Mouse (Mus musculus) erythroblast, embryonic 14.5 days (primary cell): ENCODE results near the gene Dscaml1.

Experiments
- GATA1 ChIP-seq: IDR thresholded peaks from 2 replicates; pipeline ENCODE4 v1.6.1; 2012; ENCODE audit warnings: low read length, inconsistent platforms, mixed read lengths
- TAL1 ChIP-seq: IDR thresholded peaks from 3 replicates; pipeline ENCODE4 v1.6.1; 2012; ENCODE audit warnings: low read length, inconsistent platforms, mixed read lengths

GRCm38 (mm10) chr9:45422761-45423298, 3.6 kb upstream of the Dscaml1 start:
- TF ChIP-seq TAL1 (no peak), GATA1 (no peak)
